Mouse (Mus musculus): Measurements from ENCODE around the gene Parp2.

- TF ChIP-seq GATA1 (IDR thresholded peaks at IDR 0.05; ENCODE audit: borderline replicate concordance, low read length) (no peak), FLI1 (IDR thresholded peaks at IDR 0.05; ENCODE audit: low read length) (no peak)
These were observed 55.0 kb downstream of the Parp2 start for GRCm38 (mm10) chr14:50862641-50863040.

All from megakaryocyte, embryonic 14.5 days (primary cell).